Mouse (Mus musculus) urinary bladder, postnatal 36 days (tissue): ENCODE measurements around the gene Ahnak.
"Not testable (repeated sequence)": the region's sequence is repeated elsewhere in the genome, so short reads cannot be mapped to it uniquely, and the experiment has no call there.

Experiments used
- DNase-seq, 2 experiments: peaks; one replicate each; pipeline ENCODE4 v3.0.0; 2022; ENCODE audit warnings: low spot score in 2 of 2, mixed read lengths in 1 of 2

The Ahnak gene

DNA sequence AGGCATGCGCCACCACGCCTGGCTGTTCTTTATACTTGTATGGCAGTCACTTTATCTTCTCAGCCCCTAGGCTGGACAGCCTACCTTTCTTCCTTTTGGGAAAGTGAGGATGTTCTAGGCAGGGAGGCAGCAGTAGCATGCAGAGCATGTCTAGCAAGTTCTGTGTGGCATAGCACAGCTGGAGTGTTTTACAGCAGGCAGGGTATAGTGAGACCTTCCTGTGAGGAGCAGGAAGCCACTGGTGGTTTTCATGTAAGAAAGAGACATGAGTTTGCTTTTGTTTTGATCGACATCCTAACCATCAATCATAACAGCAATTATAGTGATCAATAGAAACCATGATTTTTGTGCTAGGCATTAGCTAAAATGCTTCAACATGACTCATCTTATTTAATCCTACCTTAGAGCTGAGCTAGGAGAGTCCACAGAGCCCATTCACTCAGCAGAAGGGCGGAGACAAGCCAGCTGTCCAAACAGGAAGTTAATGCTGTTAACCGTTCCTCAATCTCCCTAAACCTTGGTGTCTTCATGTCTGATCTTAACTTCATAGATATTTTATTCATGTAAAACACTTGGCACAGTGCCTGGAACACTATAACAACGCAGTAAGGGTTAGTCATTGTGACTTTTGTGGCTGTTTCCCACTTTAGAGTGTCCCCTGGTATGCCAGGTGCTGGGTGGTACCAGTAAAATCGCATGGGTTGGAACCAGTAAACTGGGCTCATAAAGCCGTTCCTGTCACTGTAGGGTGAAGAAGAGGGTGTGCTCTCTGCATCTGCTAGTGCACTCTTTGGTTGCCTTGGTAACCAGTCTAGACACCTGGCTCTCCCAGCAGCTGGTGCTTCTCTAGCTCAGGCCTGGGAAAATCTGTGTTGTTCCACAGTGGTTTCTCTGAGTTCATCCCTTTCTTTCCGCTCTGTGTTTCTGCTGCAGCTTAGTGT, 76.8 kb downstream of the Ahnak start:
- DNase-seq, result no peak

- DNase-seq, result no peak
These were observed 78.2 kb downstream of the Ahnak start for GRCm38 (mm10) chr19:9067292-9067691.

- DNase-seq, result no peak
These were observed 80.7 kb downstream of the Ahnak start for GRCm38 (mm10) chr19:9069687-9070307.

DNA sequence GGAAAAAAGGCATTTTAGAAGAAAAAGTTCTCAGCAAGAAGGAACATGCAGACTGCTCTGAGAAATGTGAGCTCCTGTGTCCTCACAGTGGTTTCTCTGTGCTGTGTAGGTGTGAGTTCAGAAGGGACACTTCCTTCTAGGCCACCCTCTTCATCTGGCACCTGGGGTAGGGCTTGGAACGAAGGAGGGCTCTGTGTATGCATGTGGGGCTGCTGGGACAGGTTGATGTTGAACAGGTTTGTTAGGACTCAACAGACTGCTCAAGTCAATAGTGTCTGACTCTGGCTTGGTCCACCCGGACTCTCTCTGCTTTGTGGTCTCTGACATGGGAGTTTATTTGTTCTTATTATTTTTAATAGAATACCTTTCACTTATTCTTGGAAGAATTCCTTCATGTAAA, 81.2 kb downstream of the Ahnak start:
- DNase-seq, result no peak

- DNase-seq, result peak in 1 of 2 experiments; percentile 64
These were observed 82.5 kb downstream of the Ahnak start for GRCm38 (mm10) chr19:9071456-9072156.

GRCm38 (mm10) chr19:9072157-9072530, 83.1 kb downstream of the Ahnak start:
- no peak for DNase-seq

- DNase-seq, result no peak
These were observed 84.8 kb downstream of the Ahnak start for GRCm38 (mm10) chr19:9073776-9074411.

DNA sequence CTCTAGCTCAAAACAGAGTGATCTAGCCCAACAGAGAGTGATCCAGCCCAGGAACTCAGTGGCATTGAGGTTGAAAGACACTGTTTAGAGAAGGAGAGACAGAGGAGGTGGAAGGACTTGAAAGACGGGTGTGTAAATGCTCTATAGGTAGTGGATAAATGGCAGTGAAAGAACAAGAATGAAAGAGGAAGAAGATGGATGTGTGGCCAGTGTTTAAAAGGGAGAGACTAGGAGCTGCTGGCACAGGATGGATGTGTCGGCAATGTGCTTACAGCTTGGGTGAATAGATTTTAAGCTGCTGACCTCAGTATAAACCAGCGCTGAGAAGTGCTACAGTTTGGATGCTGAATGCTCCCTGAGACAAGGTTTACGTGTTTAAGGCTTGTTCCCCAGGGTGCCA, 85.3 kb downstream of the Ahnak start:
- DNase-seq, result no peak

DNA sequence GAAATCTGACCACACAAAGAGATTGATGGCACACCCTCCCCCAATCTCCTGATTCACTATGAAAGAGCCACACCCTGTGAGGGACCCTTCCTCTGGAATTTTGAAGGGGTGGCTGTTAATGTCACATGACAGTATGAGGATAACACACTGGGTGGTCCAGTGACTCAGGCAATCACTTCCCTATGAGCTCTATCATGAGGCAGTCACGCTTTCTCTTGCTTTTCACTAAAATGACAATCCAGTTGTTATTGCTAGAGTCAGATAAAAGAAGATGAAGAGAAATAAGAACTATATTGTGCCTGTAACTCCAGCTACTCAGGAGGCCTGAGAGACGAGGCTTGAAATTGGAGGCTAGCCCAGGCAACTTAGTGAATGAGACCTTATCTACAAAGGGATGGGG, 86.5 kb downstream of the Ahnak start:
- no peak for DNase-seq

DNA sequence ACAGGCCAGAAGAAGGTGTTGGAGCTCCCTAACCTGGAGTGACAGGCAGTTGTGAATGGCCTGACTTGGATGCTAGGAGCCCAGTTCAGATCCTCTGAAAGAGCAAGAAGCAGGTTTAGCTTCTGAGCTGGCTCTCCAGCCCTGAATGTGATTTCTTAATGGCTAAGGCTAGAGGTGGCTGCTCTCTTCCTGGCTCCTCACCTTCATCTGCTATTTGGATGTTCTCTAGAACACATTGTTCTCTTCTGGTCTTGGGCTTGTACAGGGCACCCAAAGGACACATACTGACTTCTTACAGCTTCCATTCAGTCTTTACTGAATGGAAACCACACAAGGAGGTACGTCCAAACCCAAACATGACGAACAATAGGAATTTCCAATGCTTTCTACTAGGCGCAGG, 87.0 kb downstream of the Ahnak start:
- no peak for DNase-seq

DNA sequence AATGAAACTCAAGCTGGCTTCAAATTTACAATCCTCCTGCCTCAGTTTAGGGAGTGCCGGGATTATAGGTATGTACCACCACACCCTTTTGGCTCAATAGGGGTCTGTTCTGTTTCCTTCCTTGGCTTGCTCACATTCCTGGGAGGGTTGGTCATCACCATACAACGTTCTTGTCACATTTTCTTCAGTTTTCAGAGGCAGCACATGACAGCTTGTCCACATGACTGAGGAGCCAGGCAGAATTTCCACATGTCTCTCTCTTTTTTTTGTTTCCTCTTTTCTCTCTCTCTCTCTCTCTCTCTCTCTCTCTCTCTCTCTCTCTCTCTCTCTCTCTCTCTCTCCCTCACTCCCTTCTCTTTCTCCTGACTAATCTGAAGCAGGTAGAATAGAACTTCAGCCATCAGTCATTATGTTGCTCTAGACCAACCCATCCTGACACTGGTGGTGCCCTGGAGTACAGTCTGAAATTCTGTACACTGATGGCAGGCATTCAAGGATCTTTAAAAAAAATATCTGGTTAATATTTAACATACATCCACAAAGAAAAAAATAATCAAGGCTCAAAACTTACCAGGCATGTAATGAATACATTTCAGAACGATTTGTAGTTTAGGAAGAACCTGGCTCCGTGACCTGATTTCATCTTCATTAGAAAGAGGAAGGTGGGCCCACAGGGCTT, 88.0 kb downstream of the Ahnak start:
- no peak for DNase-seq

GRCm38 (mm10) chr19:9079916-9080315, 90.8 kb downstream of the Ahnak start:
- peak in 1 of 2 experiments; percentile 55 for DNase-seq

DNA sequence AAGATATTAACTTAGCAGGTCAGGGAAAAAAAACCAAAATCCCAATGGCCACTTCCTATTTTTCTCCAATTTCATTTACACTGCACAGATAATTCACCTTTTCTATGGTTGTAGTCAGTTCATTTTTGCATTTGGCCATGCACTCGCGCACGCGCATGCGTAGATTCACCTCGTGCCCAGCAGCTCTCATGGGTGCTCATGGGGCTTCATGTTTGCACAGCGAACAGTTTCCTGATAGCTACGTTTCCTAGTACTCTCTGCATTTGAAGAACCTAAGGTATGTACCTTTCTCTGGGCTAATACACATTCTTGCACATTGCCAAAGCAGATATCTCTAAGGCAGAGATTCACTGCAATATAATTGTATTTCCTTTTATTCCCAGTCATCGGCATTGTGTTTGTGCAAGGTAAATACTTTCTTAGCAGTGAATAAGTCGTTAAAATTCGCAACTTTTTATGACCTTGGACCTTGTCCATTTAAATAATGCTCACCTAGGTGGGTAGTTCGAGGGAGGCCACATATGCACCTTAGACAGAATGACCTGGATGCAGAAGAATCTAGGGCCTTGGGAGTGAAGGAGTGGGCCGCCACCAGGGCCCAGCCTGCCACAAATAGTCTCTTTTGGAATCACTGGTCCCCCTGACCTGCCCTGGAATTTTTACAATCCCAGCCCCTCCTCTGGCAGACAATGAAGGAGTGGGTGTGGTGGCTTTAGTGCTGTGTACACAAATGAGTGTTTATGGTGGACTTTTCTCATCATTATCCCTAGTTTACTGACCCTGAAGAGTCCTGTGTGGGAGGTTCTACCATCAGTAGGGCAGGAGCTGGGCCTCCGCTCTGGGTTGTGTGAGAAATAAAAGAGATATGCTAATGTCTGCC, 92.5 kb downstream of the Ahnak start:
- DNase-seq, result no peak

GRCm38 (mm10) chr19:9082191-9083009, 93.3 kb downstream of the Ahnak start:
- peak; percentile 81 to 89 for DNase-seq

DNA sequence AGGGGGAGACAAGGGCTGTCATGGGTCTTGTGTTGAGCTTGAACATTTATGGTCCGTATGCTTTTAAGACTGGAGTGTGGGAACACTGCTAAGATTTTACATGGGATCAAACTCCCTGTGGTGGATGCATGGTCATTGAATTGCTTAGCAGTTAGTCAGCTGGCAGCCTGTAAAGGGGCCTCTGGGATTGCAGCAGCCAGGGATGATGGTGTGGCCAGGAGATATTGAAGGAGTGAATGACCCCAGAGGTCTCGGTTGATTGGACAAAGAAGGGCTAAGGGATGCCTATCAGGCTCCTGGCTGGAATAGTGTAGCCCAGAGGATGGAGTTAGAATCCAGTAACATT, 93.9 kb downstream of the Ahnak start:
- no peak for DNase-seq

- DNase-seq, result not testable (repeated sequence)
These were observed 94.8 kb downstream of the Ahnak start for GRCm38 (mm10) chr19:9083892-9084291.

DNA sequence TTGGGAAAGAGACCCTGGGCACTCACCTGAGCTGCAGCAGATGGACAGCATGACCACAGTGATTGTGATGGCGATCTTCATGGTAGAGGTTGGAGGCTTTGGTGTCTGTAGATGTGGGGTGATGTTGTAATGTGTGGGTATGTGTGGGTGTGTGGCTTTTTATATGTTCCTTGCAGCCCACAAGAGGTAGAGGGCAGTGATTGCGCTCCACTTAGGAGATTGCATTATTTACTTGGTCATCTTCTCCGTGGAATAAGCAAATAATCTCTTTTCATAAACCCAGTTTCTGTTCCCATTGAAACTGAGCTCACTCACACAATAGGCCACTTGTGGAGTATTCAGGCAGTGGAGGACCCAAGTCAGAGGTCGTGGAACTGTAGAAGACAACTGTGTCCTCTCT, 98.7 kb downstream of the Ahnak start, which contains the start of gene Scgb1a1:
TSS of gene Scgb1a1 (minus strand) at position 138 of the 400 bp plus-strand sequence.
- DNase-seq, result no peak

DNA sequence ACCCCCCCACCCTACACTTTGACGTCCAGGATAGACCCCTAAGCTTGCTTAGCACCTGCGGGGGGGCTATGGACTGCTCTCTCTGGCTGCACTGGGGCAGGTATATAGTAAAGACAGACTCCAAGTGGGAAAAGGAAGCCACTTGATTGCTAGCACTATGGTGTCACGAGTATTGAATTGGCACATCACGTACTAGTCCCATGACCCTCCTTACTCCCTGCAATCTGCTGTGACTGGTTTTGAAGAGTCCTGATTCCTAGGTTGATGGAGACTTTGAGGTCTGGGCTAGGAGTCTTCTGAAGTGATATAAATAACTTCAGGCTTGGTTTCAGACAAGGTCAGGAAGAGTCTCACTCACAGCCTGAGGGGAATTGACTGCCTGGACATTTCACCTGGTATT, 101.1 kb downstream of the Ahnak start:
- DNase-seq, result no peak

DNA sequence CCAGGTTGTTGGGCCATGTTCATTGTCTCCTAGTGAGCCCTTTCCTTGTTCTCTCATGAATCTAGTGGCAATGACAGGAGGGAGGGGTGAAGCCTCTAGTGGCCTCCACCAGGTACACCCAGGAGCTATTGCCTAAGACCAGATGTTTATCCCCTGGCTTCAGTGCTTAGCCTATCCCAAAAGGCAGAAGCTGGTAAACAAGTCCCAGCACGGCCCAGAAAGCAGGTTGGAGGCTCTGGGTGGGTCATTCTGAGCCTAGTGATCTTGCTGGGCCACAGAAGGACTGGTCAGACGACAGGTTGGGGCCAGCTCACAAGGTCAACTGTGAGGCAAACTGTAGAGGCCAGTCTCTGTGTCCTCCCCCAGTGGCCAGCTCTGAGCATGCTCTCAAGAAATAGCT, 101.6 kb downstream of the Ahnak start:
- peak in 1 of 2 experiments; percentile 74 for DNase-seq

- DNase-seq, result no peak
These were observed 106.0 kb downstream of the Ahnak start for GRCm38 (mm10) chr19:9095111-9095510.
